Mouse (Mus musculus): Measurements from ENCODE around the gene Bcl2l10.

DNA sequence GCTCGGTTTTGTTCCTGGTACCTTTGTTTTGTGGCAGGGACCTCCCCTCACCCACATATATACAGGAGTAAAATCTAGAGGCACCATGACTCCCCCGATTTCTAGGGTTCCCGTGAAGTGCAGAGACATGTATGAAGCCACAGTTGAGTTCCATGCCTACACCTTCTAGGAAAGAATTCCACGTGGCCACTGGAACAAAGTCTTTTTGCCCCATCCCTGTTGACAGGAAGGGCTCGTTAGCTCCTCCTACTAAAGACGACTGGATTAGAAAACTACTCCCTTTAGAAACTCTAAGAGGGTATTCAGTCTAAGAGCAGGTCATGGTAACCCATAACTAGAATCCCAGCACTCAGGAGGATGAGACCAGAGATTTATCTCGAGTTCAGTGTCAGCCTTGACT, 43.3 kb upstream of the Bcl2l10 start:
- TF ChIP-seq CTCF (IDR thresholded peaks at IDR 0.05; ENCODE audit: insufficient read depth, low read length) = no peak
- no peak for TF ChIP-seq POLR2A (IDR thresholded peaks at IDR 0.05; ENCODE audit: borderline replicate concordance, extremely low read depth, low read depth, low read length)

Data from lung, adult 2 months (tissue).